Mouse (Mus musculus) mouse trophoblast stem cell (cell line): Measurements from ENCODE around the gene Zfp735.

ENCODE experiments used
- in situ Hi-C, 2 experiments: fragments of 300-500 bp; cut with MseI, MboI; formaldehyde crosslinking; loops; 2 replicates in 1 of 2; 3 replicates in 1 of 2; pipeline ENCODE4 v1.15.1; 2025

Gene Zfp735

GRCm38 (mm10) chr11:73688478-73688877 lies at the start of gene Zfp735:
Zfp735 (plus strand) TSS chr11:73688778.
- in situ Hi-C loops = no loop called here

GRCm38 (mm10) chr11:73759115-73759514 lies 70.5 kb downstream of the Zfp735 start:
- in situ Hi-C loops = no loop called here
